Mouse (Mus musculus) limb, embryonic 14.5 days (tissue): ENCODE measurements at regions not wholly inside any gene's neighbourhood (a gene's known extent, or its start where the extent isn't known, plus 50 kb on each side); places are given as distances from the start of the nearest gene placed in this dataset.

Experiments used
- ATAC-seq: fragments of 200-750 bp; cut with Nextera tagmentation; 2 replicates; pipeline ENCODE4 v1.8.0; 2017; ENCODE audit warnings: low read depth, moderate number of reproducible peaks, moderate TSS enrichment; ENCODE audit not compliant: low FRiP score
- DNase-seq: peaks from one replicate; pipeline ENCODE4 v3.0.0-alpha.2; 2015; ENCODE audit warnings: low spot score
- H3K27ac ChIP-seq: fragments of 300-500 bp; sonication (generic); replicated peaks from 2 replicates; pipeline ENCODE4 v1.5.1; 2014; ENCODE audit warnings: low read depth, mild to moderate bottlenecking, low read length, moderate library complexity, mixed read lengths
- H3K27me3 ChIP-seq: fragments of 300-500 bp; sonication (generic); 2 replicates; pipeline ENCODE4 v1.6.1; 2014; ENCODE audit warnings: low read length, mixed read lengths; ENCODE audit not compliant: control insufficient read depth, insufficient read depth
- H3K36me3 ChIP-seq: fragments of 300-500 bp; sonication (generic); 2 replicates; pipeline ENCODE4 v1.6.1; 2014; ENCODE audit warnings: mild to moderate bottlenecking, low read length, moderate library complexity, mixed read lengths; ENCODE audit not compliant: control insufficient read depth, insufficient read depth
- H3K4me1 ChIP-seq: fragments of 300-500 bp; sonication (generic); 2 replicates; pipeline ENCODE4 v1.6.1; 2014; ENCODE audit warnings: antibody characterized with exemption, low read length, mixed read lengths; ENCODE audit not compliant: control insufficient read depth, insufficient read depth
- H3K4me2 ChIP-seq: fragments of 300-500 bp; sonication (generic); replicated peaks from 2 replicates; pipeline ENCODE4 v1.6.1; 2014; ENCODE audit warnings: low read depth, mild to moderate bottlenecking, low read length, moderate library complexity; ENCODE audit not compliant: severe bottlenecking
- H3K4me3 ChIP-seq: fragments of 300-500 bp; sonication (generic); replicated peaks from 2 replicates; pipeline ENCODE4 v1.5.1; 2014; ENCODE audit warnings: low read length
- H3K9ac ChIP-seq: fragments of 300-500 bp; sonication (generic); 2 replicates; pipeline ENCODE4 v1.6.1; 2014; ENCODE audit warnings: mild to moderate bottlenecking, low read depth, low read length, moderate library complexity; ENCODE audit not compliant: severe bottlenecking
- H3K9me3 ChIP-seq: fragments of 300-500 bp; sonication (generic); 2 replicates; pipeline ENCODE4 v1.6.1; 2016; ENCODE audit warnings: low read length; ENCODE audit not compliant: control insufficient read depth
- POLR2A ChIP-seq: fragments of 200-500 bp; IDR thresholded peaks from 2 replicates; pipeline ENCODE4 v1.8.0; 2012; ENCODE audit warnings: inconsistent platforms, mild to moderate bottlenecking, moderate library complexity, borderline replicate concordance; ENCODE audit not compliant: insufficient read depth, insufficient read length; ENCODE audit errors: extremely low read depth
- WGBS: fragments of 180-500 bp; shearing (Covaris S2); extraction: QIAGEN DNeasy Blood & Tissue Kit; methylation state at CpG from one replicate; pipeline ENCODE4 v1.1.7; 2014; 5-methylcytosine and 5-hydroxymethylcytosine counted together

GRCm38 (mm10) chr4:124298667-124299437 is 311.8 kb downstream of the 3100002H09Rik start:
- Histone ChIP-seq H3K9ac (no peak overlapping the region), H3K4me2 (no peak overlapping the region), H3K9me3 (no peaks in the 10 kb centered on the region), H3K27ac (no peak overlapping the region), H3K27me3 (no peaks in the 10 kb centered on the region), H3K4me1 (no peaks in the 10 kb centered on the region), H3K4me3 (no peak overlapping the region), H3K36me3 (no peaks in the 10 kb centered on the region)
- ATAC-seq = no peak
- no peak for DNase-seq
- TF ChIP-seq POLR2A = no peak
- 27% methylated on average over 10 of the region's 10 CpGs for WGBS

- no peak for DNase-seq
- Histone ChIP-seq H3K4me1 (0 out of 2 replicates have a peak, but pooled peaks cover 3% of the 10 kb centered on the region), H3K9ac (no peak overlapping the region), H3K36me3 (no peaks in the 10 kb centered on the region), H3K27me3 (no peaks in the 10 kb centered on the region; the same call in 1 of the 2 replicates), H3K4me2 (no peak overlapping the region), H3K9me3 (no peaks in the 10 kb centered on the region), H3K27ac (no peak overlapping the region), H3K4me3 (no peak overlapping the region)
- TF ChIP-seq POLR2A = no peak
- WGBS = 51% methylated on average over 17 of the region's 17 CpGs
- no peak for ATAC-seq
Observed at GRCm38 (mm10) chr4:124292254-124292653, 318.3 kb downstream of the 3100002H09Rik start.

GRCm38 (mm10) chr4:124291767-124292166 is 318.8 kb downstream of the 3100002H09Rik start:
- no peak overlapping the region for H3K27ac ChIP-seq
- H3K36me3 ChIP-seq = no peaks in the 10 kb centered on the region
- H3K4me1 ChIP-seq = 0 out of 2 replicates have a peak, but pooled peaks cover 3% of the 10 kb centered on the region
- no peaks in the 10 kb centered on the region for H3K9me3 ChIP-seq
- TF ChIP-seq POLR2A = no peak
- DNase-seq (no peak), ATAC-seq (no peak)
- H3K4me3 ChIP-seq = no peak overlapping the region
- H3K9ac ChIP-seq = no peak overlapping the region
- WGBS = 64% methylated on average over 8 of the region's 8 CpGs
- no peaks in the 10 kb centered on the region; the same call in 1 of the 2 replicates for H3K27me3 ChIP-seq
- H3K4me2 ChIP-seq = no peak overlapping the region

DNA sequence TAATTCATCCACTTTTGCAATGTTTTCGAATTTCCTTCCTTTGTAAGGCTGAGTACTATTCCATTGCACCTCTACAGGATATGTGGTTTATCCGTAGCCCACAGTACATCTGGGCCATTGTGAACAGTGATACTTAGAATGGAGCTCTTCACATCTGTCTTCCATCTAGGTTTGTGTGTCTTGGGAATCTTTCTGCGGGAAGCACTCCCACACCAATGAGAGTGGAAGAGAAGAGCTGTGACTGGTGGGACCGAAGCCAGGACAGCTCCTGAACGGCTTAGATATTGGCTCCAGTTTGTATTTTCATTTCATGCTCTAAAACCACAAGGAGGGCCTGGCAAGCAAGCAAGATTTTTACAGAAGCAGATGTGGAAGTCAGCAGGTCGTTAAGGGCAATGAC is 323.1 kb downstream of the 3100002H09Rik start:
- H3K27me3 ChIP-seq = no peaks in the 10 kb centered on the region; the same call in 1 of the 2 replicates
- H3K27ac ChIP-seq = no peak overlapping the region
- H3K4me1 ChIP-seq = 0 out of 2 replicates have a peak, but pooled peaks cover 3% of the 10 kb centered on the region
- whole genome bisulfite sequencing = 51% methylated on average over 6 of the region's 6 CpGs
- H3K4me2 ChIP-seq = no peak overlapping the region
- H3K4me3 ChIP-seq = no peak overlapping the region
- H3K9ac ChIP-seq = no peak overlapping the region
- DNase-seq (peak; percentile 83), ATAC-seq (peak; percentile 85)
- no peaks in the 10 kb centered on the region for H3K36me3 ChIP-seq
- TF ChIP-seq POLR2A = no peak
- H3K9me3 ChIP-seq = no peaks in the 10 kb centered on the region

DNA sequence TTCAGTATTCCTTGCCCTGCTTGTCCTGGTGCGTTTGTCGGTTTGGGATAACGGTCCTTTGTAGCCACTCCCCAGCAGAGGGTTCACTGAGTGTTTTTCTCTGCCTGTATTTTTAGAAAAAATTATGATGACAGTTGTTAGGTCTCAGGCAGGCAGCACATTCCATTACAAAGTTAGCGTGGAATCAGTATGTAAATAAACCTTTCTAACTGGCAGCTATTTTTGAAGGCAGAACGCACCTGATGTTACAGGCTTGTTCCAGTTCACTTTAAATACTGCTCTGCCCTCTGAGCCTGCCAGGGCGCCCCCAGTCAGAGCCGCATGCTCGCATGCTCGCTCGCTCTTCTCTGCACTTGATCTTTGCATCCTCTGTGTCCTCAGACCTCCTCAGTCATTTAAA is 331.9 kb downstream of the 3100002H09Rik start:
- Histone ChIP-seq H3K4me2 (no peak overlapping the region), H3K27ac (no peak overlapping the region), H3K36me3 (no peaks in the 10 kb centered on the region), H3K27me3 (peaks cover 15% of the 10 kb centered on the region; the same call in 1 of the 2 replicates), H3K9me3 (no peaks in the 10 kb centered on the region), H3K9ac (no peak overlapping the region), H3K4me3 (no peak overlapping the region), H3K4me1 (peaks cover 10% of the 10 kb centered on the region; the same call in 1 of the 2 replicates)
- DNase-seq (no peak), ATAC-seq (no peak; the same call in 1 of the 2 replicates)
- WGBS = 10% methylated on average over 10 of the region's 10 CpGs
- no peak for TF ChIP-seq POLR2A
